Mouse (Mus musculus) liver, embryonic 14.5 days (tissue): ENCODE measurements around the gene Fcna.

Experiments
- CTCF ChIP-seq: IDR thresholded peaks from 2 replicates; pipeline ENCODE4 v1.5.1; 2016; ENCODE audit warnings: antibody characterized with exemption, low read depth, control low read depth
- EP300 ChIP-seq: IDR thresholded peaks from 2 replicates; pipeline ENCODE4 v1.6.1; 2016; ENCODE audit warnings: antibody characterized with exemption, low read depth

- TF ChIP-seq EP300 (no peak), CTCF (no peak)
Observed at GRCm38 (mm10) chr2:25676486-25676885, 48.7 kb upstream of the Fcna start, which contains the start of gene Lcn6.
